Mouse (Mus musculus): ENCODE results near the gene Tmcc3.

Tmcc3 gene

GRCm38 (mm10) chr10:94311511-94312006, at the start of gene Tmcc3:
Tmcc3 (plus strand) TSS chr10:94311949.
- in situ Hi-C loops (cut with MboI; ENCODE audit: unreplicated experiment in 2 of 2), result no loop called here

GRCm38 (mm10) chr10:94262646-94263045, 49.1 kb upstream of the Tmcc3 start:
- in situ Hi-C loops (cut with MboI; ENCODE audit: unreplicated experiment in 2 of 2), result no loop called here

- in situ Hi-C loops (cut with MboI; ENCODE audit: unreplicated experiment in 2 of 2), result no loop called here
Observed at GRCm38 (mm10) chr10:94263211-94263610, 48.5 kb upstream of the Tmcc3 start.

GRCm38 (mm10) chr10:94265656-94266542, 45.9 kb upstream of the Tmcc3 start:
- in situ Hi-C loops (cut with MboI; ENCODE audit: unreplicated experiment in 2 of 2), result no loop called here

GRCm38 (mm10) chr10:94275321-94275720, 36.4 kb upstream of the Tmcc3 start:
- in situ Hi-C loops (cut with MboI; ENCODE audit: unreplicated experiment in 2 of 2), result no loop called here

- in situ Hi-C loops (cut with MboI; ENCODE audit: unreplicated experiment in 2 of 2), result no loop called here
Observed at GRCm38 (mm10) chr10:94276511-94276910, 35.2 kb upstream of the Tmcc3 start.

- in situ Hi-C loops (cut with MboI; ENCODE audit: unreplicated experiment in 2 of 2), result no loop called here
Observed at GRCm38 (mm10) chr10:94282179-94282578, 29.6 kb upstream of the Tmcc3 start.

GRCm38 (mm10) chr10:94282797-94283196, 29.0 kb upstream of the Tmcc3 start:
- in situ Hi-C loops (cut with MboI; ENCODE audit: unreplicated experiment in 2 of 2), result no loop called here

GRCm38 (mm10) chr10:94294437-94294836, 17.3 kb upstream of the Tmcc3 start:
- in situ Hi-C loops (cut with MboI; ENCODE audit: unreplicated experiment in 2 of 2), result no loop called here

GRCm38 (mm10) chr10:94294933-94295750, 16.6 kb upstream of the Tmcc3 start:
- in situ Hi-C loops (cut with MboI; ENCODE audit: unreplicated experiment in 2 of 2), result no loop called here

- in situ Hi-C loops (cut with MboI; ENCODE audit: unreplicated experiment in 2 of 2), result no loop called here
Observed at GRCm38 (mm10) chr10:94295923-94296605, 15.7 kb upstream of the Tmcc3 start.

GRCm38 (mm10) chr10:94298471-94298870, 13.3 kb upstream of the Tmcc3 start, which contains the start of gene Gm4792:
Gm4792 (minus strand) TSS chr10:94298703.
- in situ Hi-C loops (cut with MboI; ENCODE audit: unreplicated experiment in 2 of 2), result no loop called here

GRCm38 (mm10) chr10:94299301-94299700, 12.4 kb upstream of the Tmcc3 start:
- in situ Hi-C loops (cut with MboI; ENCODE audit: unreplicated experiment in 2 of 2), result no loop called here

GRCm38 (mm10) chr10:94304064-94304657, 7.6 kb upstream of the Tmcc3 start:
- in situ Hi-C loops (cut with MboI; ENCODE audit: unreplicated experiment in 2 of 2), result no loop called here

GRCm38 (mm10) chr10:94305526-94305925, 6.2 kb upstream of the Tmcc3 start:
- in situ Hi-C loops (cut with MboI; ENCODE audit: unreplicated experiment in 2 of 2), result no loop called here

- in situ Hi-C loops (cut with MboI; ENCODE audit: unreplicated experiment in 2 of 2), result no loop called here
Observed at GRCm38 (mm10) chr10:94310499-94311267, 1.1 kb upstream of the Tmcc3 start.

- in situ Hi-C loops (cut with MboI; ENCODE audit: unreplicated experiment in 2 of 2), result no loop called here
Observed at GRCm38 (mm10) chr10:94312007-94312715, 412 bp downstream of the Tmcc3 start.

- in situ Hi-C loops (cut with MboI; ENCODE audit: unreplicated experiment in 2 of 2), result no loop called here
Observed at GRCm38 (mm10) chr10:94313146-94313545, 1.4 kb downstream of the Tmcc3 start.

GRCm38 (mm10) chr10:94318574-94318973, 6.8 kb downstream of the Tmcc3 start:
- in situ Hi-C loops (cut with MboI; ENCODE audit: unreplicated experiment in 2 of 2), result no loop called here
